Mouse (Mus musculus): ENCODE measurements at regions not wholly inside any gene's neighbourhood (a gene's known extent, or its start where the extent isn't known, plus 50 kb on each side); places are given as distances from the start of the nearest gene placed in this dataset.

DNA sequence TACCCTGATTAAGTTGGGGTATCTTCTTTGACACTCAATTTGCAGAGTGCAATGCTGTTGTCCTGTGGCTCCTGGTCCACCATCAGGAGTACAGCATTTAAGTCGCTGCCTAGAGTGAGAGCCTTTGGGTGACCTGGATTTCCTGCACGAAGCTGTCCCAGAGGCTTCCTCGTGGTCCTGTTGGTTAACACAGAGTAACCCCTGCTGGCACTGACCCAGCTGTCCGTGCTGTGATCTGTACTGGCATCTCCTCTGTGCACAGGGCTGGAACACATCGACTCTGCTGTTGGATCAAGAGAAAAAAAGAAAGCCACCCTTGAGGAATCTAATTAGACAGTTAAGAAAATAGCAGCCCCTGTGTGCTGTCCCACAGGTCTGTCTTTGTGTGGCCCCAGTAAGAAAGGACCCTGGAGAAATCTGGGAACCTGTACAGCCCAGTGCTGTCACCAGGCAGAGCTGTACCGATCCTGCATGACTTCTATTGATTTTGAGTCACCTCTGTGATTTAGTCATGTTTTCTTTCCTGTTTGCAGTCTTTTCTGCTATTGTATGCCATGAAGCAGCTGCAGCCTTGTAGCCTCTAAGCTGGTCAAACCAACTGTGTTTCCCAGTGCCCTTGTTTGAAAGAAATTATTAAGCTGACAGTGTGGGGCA, 63.3 kb upstream of the Shh start:
- DNase-seq: no peak

DNA sequence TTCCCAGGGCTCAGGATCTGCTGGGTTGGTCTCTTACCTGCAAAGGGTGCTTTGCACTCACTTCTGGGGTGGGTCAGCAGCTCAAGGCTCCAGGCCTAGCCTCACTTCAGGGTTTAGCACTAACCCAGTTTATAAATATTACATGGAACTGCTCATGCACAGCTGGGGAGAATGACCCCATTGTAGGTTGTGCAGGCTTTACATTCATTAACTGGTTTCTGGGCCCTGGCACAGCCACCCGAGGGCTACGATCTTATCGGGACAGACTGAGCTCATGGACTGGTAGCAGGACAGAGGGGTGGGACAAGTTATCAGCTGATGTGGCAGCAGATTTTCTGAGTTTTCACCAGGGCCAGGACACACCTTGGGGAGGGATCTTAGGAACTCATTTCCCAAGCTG, 59.4 kb upstream of the Shh start:
- no peak for DNase-seq

DNA sequence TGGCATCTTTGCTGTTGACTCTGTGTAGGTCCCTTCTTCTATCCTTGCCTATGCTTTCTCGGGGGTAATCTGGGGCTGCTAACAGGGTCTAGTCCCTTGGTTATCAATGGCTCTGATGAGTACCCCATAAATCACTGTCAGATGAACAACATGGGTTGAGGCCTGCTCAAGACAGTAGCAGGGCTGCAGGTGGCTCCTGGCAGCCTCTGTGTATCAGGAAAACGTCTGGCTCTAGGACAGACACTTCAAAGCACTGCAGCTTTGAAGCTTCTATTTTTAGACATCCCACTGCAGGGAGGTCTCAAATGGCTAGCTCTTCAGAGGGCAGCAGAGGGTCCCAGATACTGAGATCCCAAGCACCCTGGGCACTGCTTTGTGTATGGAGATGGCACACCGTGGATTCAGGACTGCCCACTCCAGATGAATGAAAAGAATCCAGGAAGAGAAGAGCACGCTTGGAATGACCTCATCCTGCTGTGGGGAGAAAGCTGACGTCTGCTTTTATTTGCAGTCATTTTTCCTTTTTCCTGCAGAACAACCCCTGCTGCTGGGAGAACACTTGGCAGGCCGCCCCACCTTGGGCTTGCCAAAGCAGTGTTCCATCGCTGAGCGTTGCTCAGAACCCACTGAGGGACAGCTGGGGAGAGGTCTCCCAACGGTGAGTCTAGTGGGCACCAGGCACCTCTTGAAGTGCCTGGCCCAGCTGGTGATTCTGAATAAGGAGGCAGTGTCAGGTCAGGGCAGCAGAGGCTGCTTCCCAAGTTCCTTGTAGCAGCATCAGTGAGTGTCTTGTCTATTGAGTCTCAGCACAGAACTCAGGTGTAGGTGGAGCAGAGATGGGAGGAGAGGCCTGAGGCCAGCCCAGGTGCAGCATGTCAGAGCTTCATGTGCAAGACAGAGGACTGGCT, 54.0 kb upstream of the Shh start:
- peak; percentile 40 for DNase-seq

DNA sequence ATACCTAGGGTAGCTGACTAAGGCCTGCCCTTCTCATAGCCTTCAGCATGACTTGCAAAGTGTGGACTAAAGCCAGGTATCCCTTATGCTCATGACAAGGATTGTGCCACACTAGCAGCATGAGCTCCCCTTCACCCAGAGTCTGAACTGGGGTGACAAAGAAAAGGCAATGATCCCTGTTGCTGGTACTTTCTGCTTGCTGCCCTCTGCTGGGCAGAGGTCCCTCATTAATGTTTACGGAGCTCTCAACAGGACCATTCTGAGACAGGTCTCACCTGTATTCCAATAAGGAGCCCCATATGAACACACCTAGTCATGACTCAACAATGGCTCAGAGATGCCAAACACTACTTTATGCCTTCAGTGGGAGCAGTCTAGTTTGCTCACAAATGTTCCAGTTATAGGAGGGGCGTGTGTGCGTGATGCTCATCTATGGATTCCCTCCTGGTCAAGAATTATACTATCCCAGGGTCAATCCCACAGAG, 52.0 kb upstream of the Shh start:
- DNase-seq: peak; percentile 10

Measured in lung, postnatal 14 days (tissue).